Mouse (Mus musculus): Measurements from ENCODE around the gene Gm12355.

DNA sequence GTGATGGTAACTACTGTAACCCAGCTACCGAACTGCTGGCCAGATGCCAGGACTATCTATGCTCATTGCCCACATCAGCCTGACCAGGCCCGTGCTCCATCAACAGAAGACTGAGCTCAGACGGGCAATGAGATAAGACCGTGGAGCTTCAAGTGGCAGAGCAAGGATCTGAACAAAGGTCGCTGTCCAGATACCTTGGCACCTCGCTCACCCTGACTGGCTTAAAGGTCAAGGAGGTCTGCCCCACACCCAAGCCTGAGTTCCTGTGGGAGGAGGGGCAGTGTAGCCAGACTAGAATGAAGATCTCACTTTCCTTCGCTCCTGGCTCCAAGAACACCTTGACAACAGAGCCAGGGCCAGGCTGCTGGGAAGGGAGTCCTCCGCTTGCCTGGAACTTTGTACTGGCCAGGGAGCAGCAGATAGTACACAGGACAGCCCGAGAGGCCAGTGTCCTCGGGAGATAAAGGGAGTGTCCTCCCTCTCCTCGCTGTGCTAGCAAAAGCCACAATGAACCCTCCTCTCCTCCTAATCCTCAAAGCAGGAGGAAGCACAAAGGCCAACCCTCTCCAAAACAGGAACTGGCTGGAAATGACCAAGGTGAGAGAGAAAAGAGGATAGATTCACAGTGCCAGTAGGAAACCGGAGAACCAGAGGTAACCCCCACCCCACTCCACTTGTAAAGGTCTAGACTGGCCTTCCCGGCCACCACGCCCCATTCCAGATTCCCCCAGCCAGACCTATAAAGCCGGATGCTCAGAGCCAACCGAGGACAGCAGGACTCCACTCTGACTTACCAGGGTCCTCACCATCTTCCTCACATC lies 45.0 kb downstream of the Gm12355 start:
- TF ChIP-seq CTCF (IDR thresholded peaks at IDR 0.05; ENCODE audit: low read depth, low read length) (no peak), TAL1 (conservative IDR thresholded peaks at IDR 0.05; ENCODE audit: low read depth, low read length) (peak; percentile 59)

Data from G1E (cell line).